Mouse (Mus musculus): ENCODE results near the gene Ccdc43. TPM values are rescaled to one million over a fixed set of nuclear protein-coding genes. Genes with fewer than 3 reads are reported as not detected.

Gene Ccdc43
- polyA plus RNA-seq, 1 experiment from 2014 or later: 22.5 TPM

DNA sequence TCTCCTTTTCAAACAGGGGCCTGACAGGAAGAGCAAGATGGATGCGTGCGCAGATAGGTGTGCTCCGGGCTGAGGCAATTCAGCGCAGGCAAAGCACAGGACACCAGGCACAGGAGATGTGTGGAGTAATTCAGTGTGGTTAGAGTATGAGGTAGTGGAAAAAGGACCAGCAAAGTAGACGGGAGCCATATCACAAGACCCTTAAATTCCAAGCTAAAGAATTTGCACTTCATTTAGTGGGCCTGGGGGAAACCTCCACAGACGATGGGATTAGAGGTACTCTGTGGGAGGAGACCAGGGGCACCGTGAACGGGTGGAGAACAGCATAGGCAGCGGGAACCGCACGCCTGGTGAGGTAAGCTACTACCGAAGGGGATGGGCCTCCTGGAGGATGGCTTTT lies 49.7 kb downstream of the Ccdc43 start:
- Histone ChIP-seq H3K79me2 (ENCODE audit: inconsistent target) (no peaks in the 10 kb centered on the region), H3K27ac (no peak overlapping the region), H3K36me3 (ENCODE audit: inconsistent target) (no peaks in the 10 kb centered on the region), H3K4me3 (ENCODE audit: inconsistent target) (no peak overlapping the region)
- 87% methylated on average over 12 of the region's 12 CpGs for WGBS (ENCODE audit: missing documents)

DNA sequence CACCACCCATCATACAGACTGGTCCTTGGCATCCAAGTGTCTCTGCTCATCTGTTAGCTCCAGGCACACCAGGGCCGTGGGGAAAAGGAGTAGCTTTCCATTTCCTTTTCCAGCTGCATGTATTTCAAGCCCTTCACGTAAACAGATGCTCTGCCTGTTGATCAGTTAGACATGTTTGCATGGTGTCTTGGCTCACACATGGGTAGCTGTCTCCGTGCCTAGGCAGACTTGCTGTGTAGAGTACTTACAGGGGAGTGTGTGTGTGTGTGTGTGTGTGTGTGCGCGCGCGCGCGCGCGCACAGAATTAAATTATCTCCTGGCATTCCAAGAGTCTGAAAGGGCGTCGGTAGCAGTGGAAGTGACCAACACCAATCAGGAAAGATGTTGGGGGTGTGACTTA lies 51.4 kb downstream of the Ccdc43 start:
- Histone ChIP-seq H3K79me2 (ENCODE audit: inconsistent target) (no peaks in the 10 kb centered on the region), H3K4me3 (ENCODE audit: inconsistent target) (no peak overlapping the region), H3K27ac (no peak overlapping the region), H3K36me3 (ENCODE audit: inconsistent target) (no peaks in the 10 kb centered on the region)
- WGBS (ENCODE audit: missing documents): 91% methylated on average over 13 of the region's 13 CpGs

DNA sequence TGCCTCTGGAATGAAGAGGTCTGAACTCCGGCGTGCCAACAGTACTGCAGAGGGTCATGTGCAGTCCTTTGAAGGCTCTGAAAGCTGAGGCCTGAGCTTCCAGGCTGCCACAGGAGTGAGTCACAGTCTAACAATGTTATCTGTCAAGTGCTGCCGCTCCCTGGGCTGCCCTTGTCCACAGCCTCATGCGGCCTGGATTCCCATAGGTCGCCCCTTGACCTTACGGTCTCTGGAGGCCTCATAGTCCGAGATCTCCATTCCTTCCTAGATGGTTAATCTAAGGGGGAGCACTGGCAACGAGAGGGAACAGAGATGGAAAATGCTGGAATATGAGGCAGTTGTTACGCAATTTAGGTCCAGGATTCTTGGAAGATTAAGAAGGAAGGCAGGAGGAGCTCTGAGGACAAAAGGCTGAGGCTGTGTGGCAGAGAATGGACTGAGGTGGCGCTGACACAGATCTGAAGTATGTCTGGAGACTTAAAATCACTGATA lies 53.6 kb downstream of the Ccdc43 start:
- WGBS (ENCODE audit: missing documents): 88% methylated on average over 10 of the region's 10 CpGs

DNA sequence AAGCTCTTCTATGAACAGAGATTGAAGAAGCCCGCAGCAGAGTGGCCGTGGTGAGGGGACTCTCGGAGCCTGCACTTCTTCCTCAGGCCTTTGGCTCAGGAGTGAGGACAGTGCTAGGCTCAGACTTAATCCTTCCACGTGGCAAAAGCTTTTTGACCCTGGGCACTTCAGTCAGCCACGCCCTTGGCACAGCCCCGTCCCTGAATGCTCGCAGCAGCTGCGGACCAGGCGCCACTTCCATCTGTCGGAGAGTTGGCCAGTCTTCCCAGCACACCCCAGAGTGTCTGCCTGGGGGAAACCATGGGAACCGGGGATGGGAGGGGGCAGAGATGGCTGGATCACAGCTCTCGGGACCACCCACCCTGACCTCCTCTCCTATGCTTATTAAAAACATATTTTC lies 60.7 kb downstream of the Ccdc43 start:
- Histone ChIP-seq H3K4me3 (ENCODE audit: inconsistent target) (no peak overlapping the region), H3K79me2 (ENCODE audit: inconsistent target) (no peaks in the 10 kb centered on the region), H3K27ac (no peak overlapping the region), H3K36me3 (ENCODE audit: inconsistent target) (no peaks in the 10 kb centered on the region)
- WGBS (ENCODE audit: missing documents): 84% methylated on average over 12 of the region's 12 CpGs

More for the DNA sequence above, 53.6 kb downstream of the Ccdc43 start:
- Histone ChIP-seq H3K27ac (no peak overlapping the region), H3K4me3 (ENCODE audit: inconsistent target) (no peak overlapping the region), H3K79me2 (ENCODE audit: inconsistent target) (no peaks in the 10 kb centered on the region), H3K36me3 (ENCODE audit: inconsistent target) (no peaks in the 10 kb centered on the region)

Other genes starting within 250 kb of the Ccdc43 start
- gene Itga2b, start 227.7 kb downstream of the Ccdc43 start, polyA plus RNA-seq (2018): 0.73 to 0.90 TPM (median 0.79 TPM) in 3 replicates
- gene Gpatch8, start 141.4 kb downstream of the Ccdc43 start, polyA plus RNA-seq (2018): 14.4 to 21.0 TPM (median 17.4 TPM) in 3 replicates
- not detected in 3 replicates for gene Gm11627, start 118.3 kb downstream of the Ccdc43 start, polyA plus RNA-seq (2018)
- gene Fzd2, start 93.4 kb downstream of the Ccdc43 start, polyA plus RNA-seq (2018): not detected in 3 replicates
- gene Meioc, start 34.1 kb downstream of the Ccdc43 start, polyA plus RNA-seq (2018): not detected in 3 replicates
- gene Adam11, start 63.7 kb upstream of the Ccdc43 start, polyA plus RNA-seq (2018): 0.16 TPM in 1 of 3 replicates, not detected in the others
- 0.12 TPM in 1 of 3 replicates, not detected in the others for gene Gjc1, start 121.9 kb upstream of the Ccdc43 start, polyA plus RNA-seq (2018)
- not detected in 3 replicates for gene Higd1b, start 138.1 kb upstream of the Ccdc43 start, polyA plus RNA-seq (2018)
- gene Eftud2, start 183.2 kb upstream of the Ccdc43 start, polyA plus RNA-seq (2018): 45.8 to 73.1 TPM (median 46.9 TPM) in 3 replicates
- gene Ccdc103, start 183.4 kb upstream of the Ccdc43 start, polyA plus RNA-seq (2018): not detected in 3 replicates
- not detected in 3 replicates for gene Fam187a, start 187.4 kb upstream of the Ccdc43 start, polyA plus RNA-seq (2018)
- gene Gfap, start 203.1 kb upstream of the Ccdc43 start, polyA plus RNA-seq (2018): not detected in 3 replicates
- 0.15 to 2.5 TPM (median 2.2 TPM) in 3 replicates for gene Kif18b, start 227.3 kb upstream of the Ccdc43 start, polyA plus RNA-seq (2018)
- not detected in 3 replicates for gene C1ql1, start 248.9 kb upstream of the Ccdc43 start, polyA plus RNA-seq (2018)